Mouse (Mus musculus): Measurements from ENCODE around the gene Fbxl8. TPM values are rescaled to one million over a fixed set of nuclear protein-coding genes. Genes with fewer than 3 reads are reported as not detected.

Fbxl8 gene
- total and polyA plus RNA-seq, 3 experiments, result 5.2 to 10.5 (median 5.9) TPM

GRCm38 (mm10) chr8:105308428-105308827, 44.0 kb downstream of the Fbxl8 start:
- Histone ChIP-seq H3K9me3 (replicated peaks; ENCODE audit: low read length) (peaks cover 2% of the 10 kb centered on the region), H3K4me1 (ENCODE audit: control insufficient read depth in 1 of 2, insufficient read depth in 2 of 2) (peaks cover 3 to 33% of the 10 kb centered on the region in 2 experiments), H3K4me3 (replicated peaks in 1 of 3; ENCODE audit: low read depth in 2 of 3, low read length in 2 of 3, poor library complexity in 1 of 3) (no peak overlapping the region), H3K79me2 (replicated peaks; ENCODE audit: control insufficient read depth, extremely low read depth, insufficient read depth, poor library complexity, severe bottlenecking) (no peaks in the 10 kb centered on the region), H3K27me3 (replicated peaks) (no peaks in the 10 kb centered on the region), H3K27ac (ENCODE audit: insufficient read depth, low read depth) (no peak overlapping the region), H3K4me2 (ENCODE audit: insufficient read depth, low read depth, poor library complexity, severe bottlenecking) (no peak overlapping the region), H3K9ac (ENCODE audit: insufficient read depth, low read depth) (no peak overlapping the region), H3K36me3 (replicated peaks in 1 of 2; ENCODE audit: control insufficient read depth in 1 of 2, insufficient read depth in 1 of 2, low read length in 1 of 2) (peaks cover 89 to 98% of the 10 kb centered on the region in 2 experiments)
- no peak for DNase-seq (ENCODE audit: extremely low read depth)
- no peak for TF ChIP-seq ZKSCAN1 (IDR thresholded peaks at IDR 0.05; ENCODE audit: borderline replicate concordance, low read depth, low read length)
- no peak for TF ChIP-seq ETS1 (conservative IDR thresholded peaks at IDR 0.05; ENCODE audit: low read depth, low read length)
- no peak for TF ChIP-seq CTCF (conservative IDR thresholded peaks at IDR 0.05 in 1 of 2, IDR thresholded peaks at IDR 0.05 in 1 of 2; ENCODE audit: low read depth in 2 of 2, low read length in 2 of 2)
- no peak for TF ChIP-seq POLR2A (IDR thresholded peaks at IDR 0.05; ENCODE audit: low read depth, low read length)
- no peak for TF ChIP-seq MYC (IDR thresholded peaks at IDR 0.05; ENCODE audit: low read depth, low read length)
- TF ChIP-seq UBTF (IDR thresholded peaks at IDR 0.05; ENCODE audit: low read depth, low read length), result no peak
- no peak for TF ChIP-seq JUN (IDR thresholded peaks at IDR 0.05; ENCODE audit: insufficient read depth, low read depth, low read length)
- no peak for TF ChIP-seq SIN3A (IDR thresholded peaks at IDR 0.05; ENCODE audit: low read length)
- TF ChIP-seq MAFK (IDR thresholded peaks at IDR 0.05; ENCODE audit: insufficient replicate concordance, low read length), result no peak
- TF ChIP-seq HCFC1 (IDR thresholded peaks at IDR 0.05; ENCODE audit: low read depth, low read length), result no peak
- TF ChIP-seq CHD2 (IDR thresholded peaks at IDR 0.05; ENCODE audit: low read length), result no peak
- TF ChIP-seq ZNF384 (IDR thresholded peaks at IDR 0.05; ENCODE audit: low read depth, low read length), result no peak
- TF ChIP-seq MEF2A (IDR thresholded peaks at IDR 0.05; ENCODE audit: borderline replicate concordance, low read depth, low read length), result no peak
- TF ChIP-seq BHLHE40 (IDR thresholded peaks at IDR 0.05; ENCODE audit: low read depth, low read length), result no peak
- in situ Hi-C loops (cut with MboI; ENCODE audit: low pct_ligation_motif_present, low pct_unique_long_range_greater_than_20kb, low sequenced_read_pairs), result no loop called here
- dilution Hi-C loops (cut with MboI; ENCODE audit: extremely low pct_ligation_motif_present, extremely low pct_unique_long_range_greater_than_20kb, low sequenced_read_pairs), result no loop called here

DNA sequence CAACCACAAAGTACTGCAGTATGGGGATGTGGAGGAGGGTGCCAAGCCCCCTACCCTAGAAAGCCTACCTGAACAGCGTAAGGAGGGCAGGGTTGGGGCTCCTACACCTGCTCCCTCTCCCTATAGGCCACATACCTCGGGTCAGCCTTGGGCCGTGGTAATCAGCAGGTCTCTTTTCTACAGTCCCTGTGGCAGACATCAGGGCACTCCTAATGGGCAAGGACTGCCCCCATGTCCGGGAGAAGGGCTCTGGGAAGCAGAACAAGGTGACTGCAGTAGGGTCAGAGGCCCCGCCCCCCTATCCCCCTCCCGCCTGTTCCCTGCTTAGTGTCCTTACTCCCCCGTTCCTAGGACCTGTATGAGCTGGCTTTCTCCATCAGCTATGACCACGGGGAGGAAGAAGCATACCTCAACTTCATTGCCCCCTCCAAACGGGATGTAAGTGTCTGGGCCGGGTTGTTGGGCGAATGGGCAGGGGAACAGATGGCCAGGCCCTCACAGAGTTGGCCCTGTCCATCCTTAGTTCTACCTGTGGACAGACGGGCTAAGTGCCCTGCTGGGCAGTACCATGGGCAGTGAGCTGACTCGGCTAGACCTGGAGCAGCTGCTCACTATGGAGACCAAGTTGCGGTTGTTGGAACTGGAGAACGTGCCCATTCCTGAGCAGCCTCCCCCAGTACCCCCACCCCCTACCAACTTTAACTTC, 44.8 kb downstream of the Fbxl8 start:
- H3K27ac ChIP-seq (ENCODE audit: insufficient read depth, low read depth), result no peak overlapping the region
- H3K79me2 ChIP-seq (replicated peaks; ENCODE audit: control insufficient read depth, extremely low read depth, insufficient read depth, poor library complexity, severe bottlenecking), result no peaks in the 10 kb centered on the region
- peaks cover 2% of the 10 kb centered on the region for H3K9me3 ChIP-seq (replicated peaks; ENCODE audit: low read length)
- no peak overlapping the region for H3K4me2 ChIP-seq (ENCODE audit: insufficient read depth, low read depth, poor library complexity, severe bottlenecking)
- no peaks in the 10 kb centered on the region for H3K27me3 ChIP-seq (replicated peaks)
- in situ Hi-C loops (cut with MboI; ENCODE audit: low pct_ligation_motif_present, low pct_unique_long_range_greater_than_20kb, low sequenced_read_pairs) (no loop called here), dilution Hi-C loops (cut with MboI; ENCODE audit: extremely low pct_ligation_motif_present, extremely low pct_unique_long_range_greater_than_20kb, low sequenced_read_pairs) (no loop called here)
- H3K4me1 ChIP-seq (ENCODE audit: control insufficient read depth in 1 of 2, insufficient read depth in 2 of 2), result peaks cover 3 to 24% of the 10 kb centered on the region in 2 experiments
- DNase-seq (ENCODE audit: extremely low read depth), result no peak
- TF ChIP-seq CTCF (conservative IDR thresholded peaks at IDR 0.05 in 1 of 2, IDR thresholded peaks at IDR 0.05 in 1 of 2; ENCODE audit: low read depth in 2 of 2, low read length in 2 of 2) (no peak), ELF1 (IDR thresholded peaks at IDR 0.05; ENCODE audit: low read depth, low read length) (no peak), POLR2A (IDR thresholded peaks at IDR 0.05; ENCODE audit: low read depth, low read length) (no peak), MAZ (IDR thresholded peaks at IDR 0.05; ENCODE audit: low read depth, low read length) (no peak), EP300 (IDR thresholded peaks at IDR 0.05; ENCODE audit: low read length) (no peak), POLR2AphosphoS2 (IDR thresholded peaks at IDR 0.05; ENCODE audit: low read depth, low read length) (no peak), MYC (IDR thresholded peaks at IDR 0.05; ENCODE audit: low read depth, low read length) (no peak), JUND (conservative IDR thresholded peaks at IDR 0.05; ENCODE audit: low read depth, low read length) (no peak), E2F4 (IDR thresholded peaks at IDR 0.05; ENCODE audit: insufficient replicate concordance, low read depth, low read length) (no peak)
- no peak overlapping the region for H3K4me3 ChIP-seq (replicated peaks in 1 of 3; ENCODE audit: low read depth in 2 of 3, low read length in 2 of 3, poor library complexity in 1 of 3)
- H3K36me3 ChIP-seq (replicated peaks in 1 of 2; ENCODE audit: control insufficient read depth in 1 of 2, insufficient read depth in 1 of 2, low read length in 1 of 2), result peaks cover 88 to 98% of the 10 kb centered on the region in 2 experiments
- H3K9ac ChIP-seq (ENCODE audit: insufficient read depth, low read depth), result no peak overlapping the region

All from CH12.LX (cell line).